Mouse (Mus musculus): ENCODE measurements at regions not wholly inside any gene's neighbourhood (a gene's known extent, or its start where the extent isn't known, plus 50 kb on each side); places are given as distances from the start of the nearest gene placed in this dataset.

GRCm38 (mm10) chr10:67819534-67819933, 92.9 kb downstream of the Zfp365 start:
- H3K4me1 ChIP-seq (replicated peaks; ENCODE audit: control insufficient read depth, insufficient read depth, low read length): no peaks in the 10 kb centered on the region
- no peaks in the 10 kb centered on the region for H3K36me3 ChIP-seq (ENCODE audit: control insufficient read depth, insufficient read depth, low read length)
- H3K27me3 ChIP-seq (ENCODE audit: control insufficient read depth, insufficient read depth, low read length): no peaks in the 10 kb centered on the region
- H3K27ac ChIP-seq (ENCODE audit: low read depth, low read length): no peak overlapping the region
- 90% methylated on average over 8 of the region's 8 CpGs for WGBS
- no peak overlapping the region for H3K4me2 ChIP-seq (ENCODE audit: low read depth, low read length, severe bottlenecking)
- no peak overlapping the region for H3K4me3 ChIP-seq (ENCODE audit: low read depth, low read length)
- ATAC-seq (replicated peaks; ENCODE audit: low FRiP score) (no peak), DNase-seq (ENCODE audit: low spot score) (no peak)
- no peaks in the 10 kb centered on the region for H3K9me3 ChIP-seq (ENCODE audit: control insufficient read depth, low read length)
- no peak overlapping the region for H3K9ac ChIP-seq (ENCODE audit: low read length)

- ATAC-seq (replicated peaks; ENCODE audit: low FRiP score) (no peak), DNase-seq (ENCODE audit: low spot score) (no peak)
- H3K9ac ChIP-seq (ENCODE audit: low read length): no peak overlapping the region
- H3K9me3 ChIP-seq (ENCODE audit: control insufficient read depth, low read length): no peaks in the 10 kb centered on the region
- WGBS: 82% methylated on average over 4 of the region's 4 CpGs
- H3K36me3 ChIP-seq (ENCODE audit: control insufficient read depth, insufficient read depth, low read length): no peaks in the 10 kb centered on the region
- H3K4me3 ChIP-seq (ENCODE audit: low read depth, low read length): no peak overlapping the region
- no peak overlapping the region for H3K4me2 ChIP-seq (ENCODE audit: low read depth, low read length, severe bottlenecking)
- no peak overlapping the region for H3K27ac ChIP-seq (ENCODE audit: low read depth, low read length)
- no peaks in the 10 kb centered on the region for H3K27me3 ChIP-seq (ENCODE audit: control insufficient read depth, insufficient read depth, low read length)
- H3K4me1 ChIP-seq (replicated peaks; ENCODE audit: control insufficient read depth, insufficient read depth, low read length): no peaks in the 10 kb centered on the region
Measured at GRCm38 (mm10) chr10:67813901-67814300, 98.6 kb downstream of the Zfp365 start.

DNA sequence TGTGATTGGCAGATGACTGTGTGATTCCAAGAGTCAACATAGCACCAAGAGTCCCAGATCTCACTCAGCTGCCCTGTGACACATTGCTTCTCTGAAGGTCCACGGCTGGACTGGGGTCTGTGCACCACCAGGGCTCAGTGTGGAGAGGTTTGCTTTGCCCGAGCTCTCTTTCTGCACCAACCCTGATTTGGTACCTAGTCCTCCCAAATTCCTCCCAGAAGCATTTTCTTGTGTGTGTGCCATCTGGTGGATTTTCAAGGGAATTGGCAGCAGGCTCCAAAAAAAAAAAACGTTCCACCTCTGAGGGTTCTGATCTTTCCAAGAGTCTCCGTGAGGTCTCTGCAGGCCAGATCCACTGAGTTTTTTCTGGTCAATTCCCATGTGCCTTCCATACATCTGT, 107.3 kb downstream of the Zfp365 start:
- Histone ChIP-seq H3K27me3 (ENCODE audit: control insufficient read depth, insufficient read depth, low read length) (no peaks in the 10 kb centered on the region), H3K4me2 (ENCODE audit: low read depth, low read length, severe bottlenecking) (no peak overlapping the region), H3K27ac (ENCODE audit: low read depth, low read length) (no peak overlapping the region), H3K9ac (ENCODE audit: low read length) (no peak overlapping the region), H3K4me3 (ENCODE audit: low read depth, low read length) (no peak overlapping the region), H3K36me3 (ENCODE audit: control insufficient read depth, insufficient read depth, low read length) (no peaks in the 10 kb centered on the region), H3K9me3 (ENCODE audit: control insufficient read depth, low read length) (no peaks in the 10 kb centered on the region), H3K4me1 (replicated peaks; ENCODE audit: control insufficient read depth, insufficient read depth, low read length) (no peaks in the 10 kb centered on the region)
- WGBS: 37% methylated on average over 4 of the region's 4 CpGs
- ATAC-seq (replicated peaks; ENCODE audit: low FRiP score) (no peak), DNase-seq (ENCODE audit: low spot score) (no peak)

DNA sequence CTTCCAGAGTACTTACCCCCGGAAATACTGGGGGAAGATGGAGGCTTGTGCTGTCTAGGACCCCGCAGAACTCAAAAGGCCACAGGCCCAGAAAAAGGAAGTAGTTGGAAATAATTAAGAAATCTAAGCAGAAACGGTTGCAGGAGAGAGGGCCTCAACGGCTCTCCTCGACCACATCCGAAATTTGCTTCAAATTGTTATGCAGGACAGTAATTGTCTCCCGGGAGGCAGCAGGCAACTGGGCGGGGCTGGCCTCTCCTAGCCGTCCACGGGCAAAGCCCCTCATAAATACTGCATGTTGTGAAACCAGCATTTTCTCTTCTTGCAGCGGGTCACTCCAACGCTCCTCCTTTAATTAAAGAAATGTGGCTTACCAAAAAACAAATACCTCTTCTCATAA, 107.8 kb downstream of the Zfp365 start:
- Histone ChIP-seq H3K27me3 (ENCODE audit: control insufficient read depth, insufficient read depth, low read length) (no peaks in the 10 kb centered on the region), H3K4me2 (ENCODE audit: low read depth, low read length, severe bottlenecking) (no peak overlapping the region), H3K27ac (ENCODE audit: low read depth, low read length) (no peak overlapping the region), H3K9ac (ENCODE audit: low read length) (no peak overlapping the region), H3K4me3 (ENCODE audit: low read depth, low read length) (no peak overlapping the region), H3K4me1 (replicated peaks; ENCODE audit: control insufficient read depth, insufficient read depth, low read length) (no peaks in the 10 kb centered on the region), H3K9me3 (ENCODE audit: control insufficient read depth, low read length) (no peaks in the 10 kb centered on the region), H3K36me3 (ENCODE audit: control insufficient read depth, insufficient read depth, low read length) (no peaks in the 10 kb centered on the region)
- DNase-seq (ENCODE audit: low spot score): no peak
- no peak for ATAC-seq (replicated peaks; ENCODE audit: low FRiP score)
- 71% methylated on average over 12 of the region's 12 CpGs for WGBS

DNA sequence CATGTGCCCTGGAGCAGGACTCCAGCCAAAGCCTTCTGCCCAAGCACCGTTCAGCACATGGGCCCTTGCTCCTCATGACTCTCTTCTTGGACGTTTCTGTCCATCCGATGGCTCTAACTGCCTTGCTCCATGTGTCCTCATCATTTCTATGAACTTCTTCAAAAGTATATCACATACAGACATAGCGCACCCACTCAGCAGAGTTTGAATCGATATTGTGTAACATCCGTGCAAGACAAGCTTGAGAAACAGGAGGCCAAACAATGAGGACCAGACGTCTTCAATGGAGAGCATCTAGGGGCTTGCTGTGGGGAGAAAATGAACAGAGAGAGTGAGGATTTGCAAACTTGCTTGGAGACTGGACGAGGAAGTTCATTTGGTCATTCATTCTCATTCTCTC, 110.3 kb downstream of the Zfp365 start:
- 89% methylated on average over 8 of the region's 8 CpGs for WGBS
- ATAC-seq (replicated peaks; ENCODE audit: low FRiP score) (no peak), DNase-seq (ENCODE audit: low spot score) (no peak)

GRCm38 (mm10) chr10:67801619-67802018, 110.8 kb downstream of the Zfp365 start:
- H3K4me3 ChIP-seq (ENCODE audit: low read depth, low read length): no peak overlapping the region

More for the DNA sequence above, 110.3 kb downstream of the Zfp365 start:
- no peaks in the 10 kb centered on the region for H3K27me3 ChIP-seq (ENCODE audit: control insufficient read depth, insufficient read depth, low read length)
- H3K4me3 ChIP-seq (ENCODE audit: low read depth, low read length): no peak overlapping the region
- no peak overlapping the region for H3K4me2 ChIP-seq (ENCODE audit: low read depth, low read length, severe bottlenecking)
- no peak overlapping the region for H3K9ac ChIP-seq (ENCODE audit: low read length)
- no peaks in the 10 kb centered on the region for H3K9me3 ChIP-seq (ENCODE audit: control insufficient read depth, low read length)
- H3K36me3 ChIP-seq (ENCODE audit: control insufficient read depth, insufficient read depth, low read length): no peaks in the 10 kb centered on the region
- no peaks in the 10 kb centered on the region; the same call in 1 of the 2 replicates for H3K4me1 ChIP-seq (replicated peaks; ENCODE audit: control insufficient read depth, insufficient read depth, low read length)
- no peak overlapping the region for H3K27ac ChIP-seq (ENCODE audit: low read depth, low read length)

GRCm38 (mm10) chr10:67798991-67799390, 113.5 kb downstream of the Zfp365 start:
- H3K9me3 ChIP-seq (ENCODE audit: control insufficient read depth, low read length): no peaks in the 10 kb centered on the region
- no peak overlapping the region for H3K4me2 ChIP-seq (ENCODE audit: low read depth, low read length, severe bottlenecking)
- 73% methylated on average over 10 of the region's 10 CpGs for WGBS
- no peak overlapping the region for H3K9ac ChIP-seq (ENCODE audit: low read length)
- ATAC-seq (replicated peaks; ENCODE audit: low FRiP score) (no peak), DNase-seq (ENCODE audit: low spot score) (no peak)
- H3K27ac ChIP-seq (ENCODE audit: low read depth, low read length): no peak overlapping the region
- no peaks in the 10 kb centered on the region; the same call in 1 of the 2 replicates for H3K4me1 ChIP-seq (replicated peaks; ENCODE audit: control insufficient read depth, insufficient read depth, low read length)
- H3K36me3 ChIP-seq (ENCODE audit: control insufficient read depth, insufficient read depth, low read length): no peaks in the 10 kb centered on the region
- no peak overlapping the region for H3K4me3 ChIP-seq (ENCODE audit: low read depth, low read length)
- no peaks in the 10 kb centered on the region for H3K27me3 ChIP-seq (ENCODE audit: control insufficient read depth, insufficient read depth, low read length)

More at GRCm38 (mm10) chr10:67801619-67802018, 110.8 kb downstream of the Zfp365 start:
- H3K4me2 ChIP-seq (ENCODE audit: low read depth, low read length, severe bottlenecking): no peak overlapping the region
- ATAC-seq (replicated peaks; ENCODE audit: low FRiP score) (no peak), DNase-seq (ENCODE audit: low spot score) (no peak)
- H3K4me1 ChIP-seq (replicated peaks; ENCODE audit: control insufficient read depth, insufficient read depth, low read length): no peaks in the 10 kb centered on the region; the same call in 1 of the 2 replicates
- 95% methylated on average over 1 of the region's 1 CpGs for WGBS
- H3K27me3 ChIP-seq (ENCODE audit: control insufficient read depth, insufficient read depth, low read length): no peaks in the 10 kb centered on the region
- H3K27ac ChIP-seq (ENCODE audit: low read depth, low read length): no peak overlapping the region
- no peaks in the 10 kb centered on the region for H3K36me3 ChIP-seq (ENCODE audit: control insufficient read depth, insufficient read depth, low read length)
- H3K9ac ChIP-seq (ENCODE audit: low read length): no peak overlapping the region
- no peaks in the 10 kb centered on the region for H3K9me3 ChIP-seq (ENCODE audit: control insufficient read depth, low read length)

DNA sequence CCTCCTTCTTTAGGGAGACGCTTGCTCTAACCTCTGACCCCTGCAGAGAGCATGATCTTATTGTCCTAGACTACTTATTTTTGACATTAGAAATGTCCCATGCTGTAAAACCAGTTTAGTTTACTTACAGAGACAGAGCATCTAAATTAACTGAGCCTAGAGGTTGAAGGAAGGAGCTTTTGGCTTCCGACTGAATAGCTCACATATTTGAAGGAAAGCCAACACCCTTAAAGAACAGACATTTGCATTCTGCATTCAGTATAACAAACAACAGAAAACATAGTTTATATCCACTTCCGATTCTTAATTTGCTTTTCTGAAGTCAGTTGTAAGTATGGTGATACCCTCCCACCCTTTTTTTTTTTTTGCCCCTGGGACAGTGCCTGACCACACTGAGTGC, 119.3 kb downstream of the Zfp365 start:
- WGBS: 86% methylated on average over 3 of the region's 3 CpGs
- no peak overlapping the region for H3K4me2 ChIP-seq (ENCODE audit: low read depth, low read length, severe bottlenecking)
- H3K4me1 ChIP-seq (replicated peaks; ENCODE audit: control insufficient read depth, insufficient read depth, low read length): no peaks in the 10 kb centered on the region
- H3K36me3 ChIP-seq (ENCODE audit: control insufficient read depth, insufficient read depth, low read length): no peaks in the 10 kb centered on the region
- no peak overlapping the region for H3K27ac ChIP-seq (ENCODE audit: low read depth, low read length)
- ATAC-seq (replicated peaks; ENCODE audit: low FRiP score) (no peak), DNase-seq (ENCODE audit: low spot score) (no peak)
- no peaks in the 10 kb centered on the region for H3K27me3 ChIP-seq (ENCODE audit: control insufficient read depth, insufficient read depth, low read length)
- H3K4me3 ChIP-seq (ENCODE audit: low read depth, low read length): no peak overlapping the region
- no peak overlapping the region for H3K9ac ChIP-seq (ENCODE audit: low read length)
- H3K9me3 ChIP-seq (ENCODE audit: control insufficient read depth, low read length): no peaks in the 10 kb centered on the region

GRCm38 (mm10) chr10:67789651-67790050, 122.8 kb downstream of the Zfp365 start:
- Histone ChIP-seq H3K4me3 (ENCODE audit: low read depth, low read length) (no peak overlapping the region), H3K4me2 (ENCODE audit: low read depth, low read length, severe bottlenecking) (no peak overlapping the region), H3K27ac (ENCODE audit: low read depth, low read length) (no peak overlapping the region), H3K4me1 (replicated peaks; ENCODE audit: control insufficient read depth, insufficient read depth, low read length) (no peaks in the 10 kb centered on the region), H3K9me3 (ENCODE audit: control insufficient read depth, low read length) (no peaks in the 10 kb centered on the region), H3K9ac (ENCODE audit: low read length) (no peak overlapping the region), H3K36me3 (ENCODE audit: control insufficient read depth, insufficient read depth, low read length) (no peaks in the 10 kb centered on the region), H3K27me3 (ENCODE audit: control insufficient read depth, insufficient read depth, low read length) (no peaks in the 10 kb centered on the region)
- WGBS: 87% methylated on average over 12 of the region's 12 CpGs
- DNase-seq (ENCODE audit: low spot score): no peak
- ATAC-seq (replicated peaks; ENCODE audit: low FRiP score): no peak

Data from forebrain, embryonic 11.5 days (tissue).